Mouse (Mus musculus): ENCODE measurements at regions not wholly inside any gene's neighbourhood (a gene's known extent, or its start where the extent isn't known, plus 50 kb on each side); places are given as distances from the start of the nearest gene placed in this dataset.

- DNase-seq (ENCODE audit: low spot score), result no peak
These were observed 188.0 kb upstream of the Plppr1 start for GRCm38 (mm10) chr4:48871105-48871504.

GRCm38 (mm10) chr4:48889074-48889592 is 169.9 kb upstream of the Plppr1 start:
- no peak for DNase-seq (ENCODE audit: low spot score)

DNA sequence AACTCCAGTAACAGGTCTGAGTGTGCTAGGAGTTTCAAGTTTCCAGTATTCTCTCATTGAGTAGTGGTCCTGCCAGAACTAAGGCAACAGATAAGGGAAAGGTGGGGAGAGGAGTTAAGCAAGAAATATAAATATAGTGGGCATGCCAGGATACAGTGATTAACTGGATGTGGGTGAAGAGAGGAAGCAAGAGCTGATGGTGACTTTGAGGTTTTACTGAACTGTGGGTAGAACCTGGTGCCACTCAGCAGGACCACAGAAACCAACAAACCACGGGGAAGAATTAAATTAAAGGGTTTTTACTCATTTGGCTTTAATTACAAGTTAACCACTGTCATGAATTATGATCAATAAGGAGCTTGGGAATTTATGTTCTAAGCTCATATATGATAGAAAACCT is 154.5 kb upstream of the Plppr1 start:
- no peak for DNase-seq (ENCODE audit: low spot score)

DNA sequence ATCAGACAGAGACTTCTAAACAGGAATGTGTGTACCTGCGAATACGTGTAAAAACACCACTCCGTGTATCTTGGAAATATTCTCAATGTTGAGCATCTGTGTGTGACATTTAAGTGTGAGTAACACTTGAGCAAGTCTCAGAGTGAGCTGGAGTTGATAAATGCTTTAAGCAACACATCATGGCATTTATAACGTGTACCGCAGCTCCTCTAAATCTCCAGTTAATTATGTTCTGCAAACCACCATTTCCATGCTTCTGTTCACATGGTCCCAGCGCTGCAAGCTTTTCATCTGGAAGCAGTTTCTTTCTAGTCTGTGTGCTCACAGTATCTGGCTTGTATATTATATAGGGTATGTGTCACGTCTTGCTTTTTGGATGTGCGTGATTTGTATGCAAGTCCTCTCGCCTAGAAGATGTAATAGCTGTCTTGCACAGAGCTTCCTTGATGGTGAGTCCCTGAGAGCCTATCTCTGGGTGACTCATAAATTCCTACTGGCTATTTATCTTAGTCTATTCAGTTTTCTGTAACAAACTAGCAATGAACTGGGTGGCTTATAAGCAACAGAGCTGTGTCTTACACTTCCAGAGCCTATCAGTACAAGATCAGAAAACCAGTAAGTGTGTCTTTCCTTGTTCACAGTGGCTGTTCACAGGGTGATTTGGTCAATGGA is 153.7 kb upstream of the Plppr1 start:
- DNase-seq (ENCODE audit: low spot score), result no peak

- DNase-seq (ENCODE audit: low spot score), result no peak
These were observed 149.9 kb upstream of the Plppr1 start for GRCm38 (mm10) chr4:48909161-48909560.

- no peak for DNase-seq (ENCODE audit: low spot score)
These were observed 145.8 kb upstream of the Plppr1 start for GRCm38 (mm10) chr4:48913301-48913700.

- peak; percentile 13 for DNase-seq (ENCODE audit: low spot score)
These were observed 134.3 kb upstream of the Plppr1 start for GRCm38 (mm10) chr4:48924576-48925459.

- DNase-seq (ENCODE audit: low spot score), result no peak
These were observed 120.7 kb upstream of the Plppr1 start for GRCm38 (mm10) chr4:48938420-48938819.

GRCm38 (mm10) chr4:48938892-48939291 is 120.2 kb upstream of the Plppr1 start:
- DNase-seq (ENCODE audit: low spot score), result no peak

GRCm38 (mm10) chr4:48945266-48945818 is 113.7 kb upstream of the Plppr1 start:
- peak; percentile 19 for DNase-seq (ENCODE audit: low spot score)

- DNase-seq (ENCODE audit: low spot score), result no peak
These were observed 106.1 kb upstream of the Plppr1 start for GRCm38 (mm10) chr4:48952965-48953364.

- no peak for DNase-seq (ENCODE audit: low spot score)
These were observed 83.3 kb upstream of the Plppr1 start for GRCm38 (mm10) chr4:48975810-48976209.

DNA sequence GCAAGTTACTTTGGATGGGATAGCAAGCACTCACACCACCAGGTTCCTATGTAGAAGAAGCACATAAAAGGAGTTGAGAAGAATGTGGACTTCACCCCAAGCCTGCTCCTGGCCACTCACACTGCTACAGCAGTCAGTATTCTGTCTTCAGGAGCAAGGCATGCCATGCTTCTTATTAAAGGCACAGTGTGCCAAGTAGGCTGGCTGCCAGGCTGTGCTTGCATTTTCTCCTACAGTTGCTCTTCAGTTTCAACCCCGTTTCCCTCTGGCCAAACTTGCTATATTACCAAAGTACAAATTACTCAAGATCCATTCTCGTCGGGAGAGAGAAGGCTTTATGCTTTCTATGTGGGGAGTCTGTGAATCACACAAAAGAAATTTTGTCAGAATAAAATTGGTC is 67.1 kb upstream of the Plppr1 start:
- DNase-seq (ENCODE audit: low spot score), result no peak
